Mouse (Mus musculus): Measurements from ENCODE around the gene Baiap2. TPM values are rescaled to one million over a fixed set of nuclear protein-coding genes. Genes with fewer than 3 reads are reported as not detected.

Baiap2 gene
- total RNA-seq, 2 experiments from 2014 or later, result 16.5 to 31.7 TPM

DNA sequence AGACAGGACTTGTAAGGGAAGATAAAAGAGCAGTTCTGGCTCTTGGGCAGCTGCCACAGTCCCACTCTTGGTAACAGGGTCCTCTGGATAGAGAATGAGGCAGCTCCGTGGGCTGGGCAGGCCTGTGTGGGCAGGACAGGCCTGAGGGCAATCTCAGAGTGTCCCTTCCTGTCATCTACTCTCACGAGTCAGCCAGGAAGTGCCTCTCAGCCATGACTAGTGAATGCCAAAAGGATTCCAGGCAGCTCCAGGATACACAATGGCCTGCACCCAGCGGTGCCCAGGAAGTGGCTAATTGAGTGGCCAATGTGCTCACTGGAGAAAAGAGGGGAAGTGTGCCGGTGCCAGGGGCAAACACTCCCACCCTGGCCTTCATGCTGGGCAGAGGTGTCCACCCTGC, 97.0 kb downstream of the Baiap2 start:
- no peak for DNase-seq (ENCODE audit: low spot score in 2 of 2)

DNA sequence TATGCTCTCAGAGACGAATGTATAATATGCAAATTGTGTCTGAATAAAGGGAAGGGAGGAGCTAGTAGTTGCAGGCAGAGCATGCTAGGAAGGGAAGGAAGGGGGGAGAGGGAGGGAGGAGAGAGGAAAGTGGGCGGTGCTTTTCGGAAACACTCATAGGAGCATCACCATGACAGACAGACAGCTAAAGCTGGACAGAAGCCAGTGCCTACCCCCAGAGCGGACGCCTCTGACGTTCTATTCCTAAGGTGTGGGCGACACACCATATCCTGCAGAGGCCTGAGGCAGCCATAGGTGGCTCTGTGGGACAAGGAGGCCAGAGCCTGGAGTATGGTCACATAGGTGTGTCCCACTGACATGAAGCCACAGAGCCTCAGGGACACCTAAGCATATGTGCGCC, 97.9 kb downstream of the Baiap2 start:
- DNase-seq (ENCODE audit: low spot score in 2 of 2), result no peak

DNA sequence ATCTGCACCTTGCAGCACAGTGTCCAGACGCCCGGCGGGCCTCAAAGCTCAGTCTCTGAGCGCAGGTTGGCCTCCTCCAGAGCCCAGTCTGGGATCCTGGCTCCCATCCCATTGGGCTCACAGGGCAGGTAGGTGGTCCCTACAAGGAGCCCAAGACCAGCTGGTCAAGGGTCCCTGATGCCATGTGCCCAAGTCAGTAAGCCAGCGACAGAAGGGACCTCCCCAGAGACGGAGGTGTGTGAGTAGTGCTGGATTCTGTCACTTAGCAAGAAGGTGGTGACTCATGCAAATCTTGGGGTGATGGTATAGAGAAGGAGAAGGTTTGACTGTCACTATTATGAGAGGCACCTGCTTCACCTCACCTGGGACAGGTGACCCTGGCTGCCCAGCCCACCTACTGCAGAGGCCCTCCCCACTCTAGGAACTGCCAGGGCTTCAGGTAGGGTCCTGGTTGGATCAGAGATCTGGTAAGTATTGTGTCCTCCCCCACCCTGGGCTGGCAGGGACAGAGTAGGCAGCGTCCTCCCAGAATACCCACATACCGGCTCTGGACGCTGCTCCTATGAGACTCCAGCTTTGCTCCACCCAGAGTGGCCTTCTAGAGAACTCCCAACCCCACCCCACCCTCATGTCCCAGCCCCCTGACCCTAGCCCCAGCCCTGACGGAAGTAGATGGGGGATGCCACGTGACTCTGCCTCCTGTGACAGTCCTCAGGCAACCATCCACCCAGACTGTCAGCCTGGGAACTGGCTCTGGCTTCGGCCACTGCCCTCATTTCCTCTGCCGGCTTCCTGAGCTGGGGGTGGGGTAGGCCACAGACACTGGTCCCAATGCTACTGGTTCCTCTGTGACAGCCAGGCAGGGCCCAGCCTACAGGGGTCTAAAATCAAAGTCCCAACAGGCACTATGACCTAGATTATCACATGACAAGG, 98.9 kb downstream of the Baiap2 start:
- peak in 1 of 2 experiments; percentile 58 for DNase-seq (ENCODE audit: low spot score in 2 of 2)

GRCm38 (mm10) chr11:120042141-120042838, 99.7 kb downstream of the Baiap2 start:
- no peak for DNase-seq (ENCODE audit: low spot score in 2 of 2)

- DNase-seq (ENCODE audit: low spot score in 2 of 2), result no peak
Measured at GRCm38 (mm10) chr11:120045341-120045740, 102.8 kb downstream of the Baiap2 start.

DNA sequence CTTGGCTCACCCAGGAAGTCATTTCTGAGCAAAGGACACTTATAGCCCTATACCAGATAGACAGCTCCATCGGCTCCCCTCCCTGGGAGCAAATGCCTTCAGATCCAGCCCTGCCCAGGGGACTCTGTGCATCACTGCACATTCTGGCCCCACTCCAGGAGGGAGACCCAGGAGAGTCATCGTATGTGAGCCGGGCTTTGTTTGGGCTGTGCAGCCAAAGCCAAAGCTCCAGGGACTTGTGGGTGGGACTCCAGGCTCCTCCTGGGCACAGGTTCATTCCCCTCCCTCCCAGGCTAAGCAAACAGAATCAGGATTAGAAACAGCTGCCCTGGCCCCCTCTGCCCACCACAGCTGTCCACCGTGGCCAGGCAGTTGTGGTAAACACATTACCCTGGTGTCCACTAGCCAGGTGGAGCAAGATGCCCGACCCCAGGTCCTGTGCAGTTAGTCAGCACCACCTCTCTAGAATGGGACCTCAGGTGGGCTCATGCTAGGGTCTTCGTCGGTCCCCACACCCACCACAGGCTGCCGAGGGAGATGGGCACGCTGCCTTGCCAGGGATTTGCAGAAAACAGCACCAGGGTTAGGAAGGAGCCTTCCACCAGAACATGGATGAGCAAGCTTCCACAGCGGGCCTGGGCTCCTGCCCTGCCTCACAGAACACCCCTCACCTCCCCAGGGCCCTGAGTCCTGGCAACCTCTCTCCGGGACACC, 103.4 kb downstream of the Baiap2 start:
- no peak for DNase-seq (ENCODE audit: low spot score in 2 of 2)

GRCm38 (mm10) chr11:120046553-120047191, 104.1 kb downstream of the Baiap2 start, which contains the start of gene Aatk:
TSS of gene Aatk (minus strand) at chr11:120047167.
- DNase-seq (ENCODE audit: low spot score in 2 of 2), result no peak

DNA sequence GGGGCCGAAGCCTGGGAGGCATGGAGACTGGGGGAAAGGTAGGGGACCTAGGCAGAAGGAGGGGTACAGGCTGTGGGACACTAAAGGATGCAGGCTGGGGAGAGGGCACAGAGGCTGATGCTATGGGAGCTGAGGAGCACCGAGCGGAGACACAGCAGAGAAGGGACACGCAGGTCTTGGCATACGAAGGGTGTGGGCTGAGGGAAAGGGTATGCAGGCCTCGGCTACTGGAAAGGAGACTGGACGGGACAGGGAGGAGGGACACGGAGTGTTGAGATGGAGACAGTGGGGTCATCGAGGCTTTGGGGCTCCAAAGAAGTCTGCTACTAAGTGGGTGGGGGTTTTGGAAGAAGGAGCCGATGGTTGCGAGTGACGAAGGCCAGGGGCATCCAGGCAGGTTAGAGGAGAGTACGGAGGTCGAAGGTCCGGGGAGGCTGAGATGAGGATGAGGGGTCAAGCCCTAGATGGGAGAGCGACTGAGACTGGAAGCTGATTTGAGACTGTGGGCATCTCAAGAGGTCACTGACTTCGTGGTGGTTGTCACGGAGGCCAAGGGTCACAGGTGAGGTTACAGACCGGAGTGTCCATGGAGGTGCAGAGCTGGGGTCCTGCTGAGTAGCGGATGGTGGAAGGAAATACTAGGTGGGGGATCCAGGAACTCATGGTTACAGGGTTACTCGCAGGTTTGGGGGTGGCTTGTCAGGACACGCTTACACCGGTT, 105.1 kb downstream of the Baiap2 start:
- DNase-seq (ENCODE audit: low spot score in 2 of 2), result no peak

GRCm38 (mm10) chr11:120048252-120048556, 105.6 kb downstream of the Baiap2 start:
- no peak for DNase-seq (ENCODE audit: low spot score in 2 of 2)

- no peak for DNase-seq (ENCODE audit: low spot score in 2 of 2)
Measured at GRCm38 (mm10) chr11:120049067-120049466, 106.5 kb downstream of the Baiap2 start.

- no peak for DNase-seq (ENCODE audit: low spot score in 2 of 2)
Measured at GRCm38 (mm10) chr11:120051124-120051811, 108.7 kb downstream of the Baiap2 start.

DNA sequence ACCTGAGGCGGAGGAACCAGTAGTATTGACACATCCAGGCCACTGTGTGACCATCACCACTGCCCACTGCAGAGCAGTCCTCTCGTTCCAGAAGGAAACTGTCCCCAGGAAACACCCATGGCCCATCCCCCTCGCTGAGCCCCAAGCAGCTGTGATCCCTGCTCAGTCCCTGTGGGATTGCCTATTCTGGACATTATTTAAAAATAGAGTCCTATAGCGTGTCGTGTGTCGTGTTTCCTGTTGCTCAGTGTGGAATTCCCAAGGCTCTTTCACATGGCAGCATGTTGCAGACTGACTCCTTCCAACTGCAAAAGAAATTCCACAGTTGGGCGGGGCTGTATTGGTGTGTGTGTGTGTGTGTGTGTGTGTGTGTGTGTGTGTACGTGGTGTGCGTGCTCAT, 109.7 kb downstream of the Baiap2 start:
- DNase-seq (ENCODE audit: low spot score in 2 of 2), result no peak

- DNase-seq (ENCODE audit: low spot score in 2 of 2), result no peak
Measured at GRCm38 (mm10) chr11:120053846-120054245, 111.3 kb downstream of the Baiap2 start.

DNA sequence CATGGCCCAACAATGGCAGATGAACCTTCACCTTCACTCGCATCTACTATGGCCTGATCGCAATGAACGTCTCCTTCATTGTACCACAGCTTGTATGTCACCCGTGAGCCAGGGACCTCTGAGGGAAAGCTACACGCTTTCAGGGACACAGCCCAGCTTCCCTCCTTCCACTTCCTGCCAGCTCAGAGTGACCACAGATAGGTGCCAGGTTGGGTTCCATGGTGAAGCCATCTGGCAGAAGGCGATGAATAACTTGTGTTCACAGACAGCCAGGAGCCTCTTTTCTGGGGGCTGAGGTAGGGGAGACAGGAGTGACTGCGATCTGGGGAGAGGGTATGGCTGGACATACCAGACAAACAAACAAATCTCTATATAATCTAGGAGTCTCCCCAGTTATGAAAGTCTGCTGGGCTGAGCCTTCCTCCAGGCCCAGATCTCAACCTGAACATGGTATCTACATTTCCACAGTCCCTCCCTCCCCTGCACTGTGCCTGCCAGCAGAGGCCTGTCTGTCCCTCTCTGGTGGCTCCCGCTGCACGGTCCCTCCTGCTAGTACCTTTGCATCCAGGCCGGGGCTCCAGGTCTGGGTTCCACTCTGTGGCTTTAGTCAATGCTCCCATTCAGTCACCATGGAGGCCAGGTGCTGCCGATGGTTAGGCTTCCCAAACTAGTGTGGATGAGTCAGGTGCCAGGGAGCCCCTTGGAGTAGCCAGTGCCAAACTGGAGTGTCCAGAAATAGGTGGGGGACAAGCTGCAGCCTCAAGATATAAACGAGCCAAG, 113.6 kb downstream of the Baiap2 start:
- no peak for DNase-seq (ENCODE audit: low spot score in 2 of 2)

Small RNA genes within 50 kb of the gene (microRNA-seq; reads per million reads assigned to microRNA genes)
- gene Mir3065 (ENCODE audit: borderline number of aligned reads in 2 of 2) (0 reads per million in 2 experiments), gene Mir338 (ENCODE audit: borderline number of aligned reads in 2 of 2) (0 reads per million in 2 experiments)

Other genes with a start within 250 kb of the Baiap2 start
- 10 to 100 TPM; 32.3 to 33.3 TPM for gene Chmp6, start 29.3 kb upstream of the Baiap2 start, total RNA-seq (2021)
- gene Aatk, start 104.4 kb downstream of the Baiap2 start, total RNA-seq (2021), result 10 to 100 TPM; 10.3 to 22.0 TPM
- 10 to 100 TPM; 11.7 to 90.0 TPM for gene Cep131, start 144.1 kb downstream of the Baiap2 start, total RNA-seq (2021)
- 10 to 100 TPM; 12.3 to 15.4 TPM for gene Tepsin, start 156.0 kb downstream of the Baiap2 start, total RNA-seq (2021)
- 10 to 100 TPM; 54.9 to 62.9 TPM for gene Ndufaf8, start 156.2 kb downstream of the Baiap2 start, total RNA-seq (2021)
- gene Slc38a10, start 208.6 kb downstream of the Baiap2 start, total RNA-seq (2021), result 100 to 1,000 TPM; 147 to 177 TPM